Mouse (Mus musculus): ENCODE results near the gene Ndel1. TPM values are rescaled to one million over a fixed set of nuclear protein-coding genes. Genes with fewer than 3 reads are reported as not detected.
"Not testable (repeated sequence)": the region's sequence is repeated elsewhere in the genome, so short reads cannot be mapped to it uniquely, and the experiment has no call there.

Gene Ndel1
- polyA plus RNA-seq, 1 experiment from 2014 or later, result 68.5 TPM

DNA sequence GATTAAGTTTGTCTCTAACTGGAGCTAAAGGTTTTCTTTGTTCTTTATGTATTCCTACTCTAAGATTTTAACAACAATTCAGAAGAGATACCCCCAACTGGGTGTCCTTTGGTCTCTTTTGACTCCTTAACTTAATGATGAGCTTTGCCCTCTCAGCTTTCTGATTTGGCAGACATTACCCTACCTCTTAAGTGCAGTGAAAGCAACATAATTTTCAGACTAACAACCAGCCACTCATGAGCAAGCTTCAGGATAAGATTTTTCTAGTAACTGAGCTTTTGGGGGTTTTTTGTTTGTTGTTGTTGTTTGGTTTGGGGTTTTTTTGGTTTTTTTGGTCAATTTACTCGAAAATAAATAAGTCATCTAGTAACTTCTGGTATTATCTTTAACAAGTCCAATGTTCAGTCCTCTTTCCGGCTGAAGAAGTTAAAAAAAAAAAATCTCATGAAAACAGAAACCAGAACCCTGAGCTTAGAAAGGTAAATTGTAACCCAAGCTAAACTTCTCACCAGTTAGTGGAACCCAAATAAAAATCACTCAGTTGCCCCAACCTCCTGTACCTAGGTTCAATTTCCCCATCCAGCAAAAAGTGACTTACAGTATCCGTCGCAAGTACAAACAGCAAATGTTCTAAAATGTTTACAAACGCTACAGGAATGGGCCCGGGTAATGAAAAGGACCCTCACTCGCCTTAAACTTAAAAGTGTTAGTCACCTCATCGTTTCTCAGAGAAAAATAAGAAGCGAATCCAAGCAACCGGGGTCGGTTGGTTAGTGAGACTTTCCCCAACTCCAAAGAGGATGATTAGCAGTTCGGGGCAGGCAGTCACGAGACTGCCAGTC lies 19.8 kb downstream of the Ndel1 start:
- no peaks in the 10 kb centered on the region for H3K9me3 ChIP-seq (ENCODE audit: control insufficient read depth, low read depth, low read length)
- peak overlapping the region; percentile 56 for H3K4me2 ChIP-seq (replicated peaks; ENCODE audit: low read depth, low read length)
- ATAC-seq (ENCODE audit: insufficient number of reproducible peaks, insufficient read depth, low FRiP score, low read depth), result no peak
- H3K4me1 ChIP-seq (ENCODE audit: control insufficient read depth, insufficient read depth, low read length), result peaks cover 18% of the 10 kb centered on the region
- no peaks in the 10 kb centered on the region for H3K36me3 ChIP-seq (ENCODE audit: control insufficient read depth, insufficient read depth, low read length)
- H3K9ac ChIP-seq (replicated peaks; ENCODE audit: low read depth, low read length), result peak overlapping the region; percentile 89
- 2% methylated on average over 13 of the region's 13 CpGs for WGBS
- H3K27ac ChIP-seq (ENCODE audit: low read length), result peak overlapping the region; percentile 99
- H3K4me3 ChIP-seq (ENCODE audit: low read depth, low read length), result peak overlapping the region; percentile 97
- no peaks in the 10 kb centered on the region for H3K27me3 ChIP-seq (ENCODE audit: control insufficient read depth, insufficient read depth, low read length)

DNA sequence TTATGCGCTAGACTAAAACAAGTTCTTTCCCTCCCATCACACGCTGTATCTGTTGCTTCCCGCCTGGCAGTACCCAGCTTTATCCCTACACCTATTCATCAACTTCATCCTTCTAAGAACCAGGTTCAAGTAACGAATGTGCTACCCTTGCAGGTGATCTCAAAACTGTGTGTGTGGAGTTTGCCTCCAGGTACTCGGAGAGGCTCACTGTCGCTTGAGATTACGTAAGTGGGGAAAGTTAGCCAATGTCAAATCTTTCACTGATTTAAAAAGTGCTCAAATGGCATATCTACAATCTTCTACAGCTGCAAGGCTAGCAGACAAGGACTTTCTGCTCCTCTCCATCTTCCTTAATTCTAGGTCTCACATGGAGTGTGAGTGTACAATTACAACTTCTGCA lies 20.8 kb downstream of the Ndel1 start:
- Histone ChIP-seq H3K9ac (replicated peaks; ENCODE audit: low read depth, low read length) (no peak overlapping the region), H3K27ac (ENCODE audit: low read length) (no peak overlapping the region), H3K4me2 (replicated peaks; ENCODE audit: low read depth, low read length) (peak overlapping the region; percentile 56; the same call in 1 of the 2 replicates), H3K9me3 (ENCODE audit: control insufficient read depth, low read depth, low read length) (no peaks in the 10 kb centered on the region), H3K36me3 (ENCODE audit: control insufficient read depth, insufficient read depth, low read length) (no peaks in the 10 kb centered on the region), H3K4me3 (ENCODE audit: low read depth, low read length) (0 out of 2 replicates have a peak overlapping the region, but pooled peaks have one; percentile 2), H3K27me3 (ENCODE audit: control insufficient read depth, insufficient read depth, low read length) (no peaks in the 10 kb centered on the region), H3K4me1 (ENCODE audit: control insufficient read depth, insufficient read depth, low read length) (peaks cover 18% of the 10 kb centered on the region)
- no peak for ATAC-seq (ENCODE audit: insufficient number of reproducible peaks, insufficient read depth, low FRiP score, low read depth)
- 71% methylated on average over 7 of the region's 7 CpGs for WGBS

DNA sequence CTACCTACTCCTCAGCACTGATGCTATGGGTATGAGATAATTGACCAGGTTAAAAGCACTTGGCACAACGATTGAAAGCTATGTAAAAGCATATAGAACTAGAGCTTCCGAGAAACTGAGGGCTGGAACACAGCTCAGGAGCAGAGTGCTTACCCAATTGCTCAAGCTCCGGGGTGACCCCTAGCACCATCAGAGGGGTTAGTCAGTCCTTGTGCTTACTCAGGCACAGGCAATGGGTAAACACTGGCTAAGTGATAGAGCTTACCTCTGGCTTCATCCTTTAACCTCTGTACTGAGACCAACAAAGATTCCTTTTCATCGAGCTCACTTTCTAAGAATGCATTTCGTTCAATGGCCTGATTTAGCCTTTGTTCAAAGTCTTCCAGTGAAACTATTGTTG lies 32.1 kb downstream of the Ndel1 start:
- H3K27me3 ChIP-seq (ENCODE audit: control insufficient read depth, insufficient read depth, low read length), result no peaks in the 10 kb centered on the region
- no peaks in the 10 kb centered on the region for H3K4me1 ChIP-seq (ENCODE audit: control insufficient read depth, insufficient read depth, low read length)
- 69% methylated on average over 5 of the region's 5 CpGs for WGBS
- H3K36me3 ChIP-seq (ENCODE audit: control insufficient read depth, insufficient read depth, low read length), result peaks cover 47% of the 10 kb centered on the region
- no peak overlapping the region for H3K9ac ChIP-seq (replicated peaks; ENCODE audit: low read depth, low read length)
- no peak overlapping the region for H3K4me2 ChIP-seq (replicated peaks; ENCODE audit: low read depth, low read length)
- ATAC-seq (ENCODE audit: insufficient number of reproducible peaks, insufficient read depth, low FRiP score, low read depth), result no peak
- H3K27ac ChIP-seq (ENCODE audit: low read length), result no peak overlapping the region
- no peak overlapping the region for H3K4me3 ChIP-seq (ENCODE audit: low read depth, low read length)
- no peaks in the 10 kb centered on the region for H3K9me3 ChIP-seq (ENCODE audit: control insufficient read depth, low read depth, low read length)

DNA sequence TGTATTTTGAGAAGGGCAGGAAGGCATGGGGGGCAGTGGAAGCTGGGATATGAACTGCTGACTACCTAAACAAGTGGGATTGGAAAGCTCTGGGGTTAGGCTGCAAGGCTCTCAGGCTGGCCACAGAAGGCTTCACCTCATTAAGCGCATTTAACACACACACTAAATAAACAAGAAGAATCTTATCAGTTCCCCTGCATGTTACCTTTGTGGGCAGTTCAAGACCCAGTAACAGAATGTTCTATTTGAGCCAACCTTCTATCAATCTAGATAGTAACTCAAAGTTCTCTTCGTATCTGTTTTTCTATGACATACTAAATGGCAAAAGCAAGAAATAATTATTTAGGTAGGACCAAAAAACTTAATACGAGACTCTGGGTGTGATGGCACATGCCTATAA lies 36.6 kb downstream of the Ndel1 start:
- Histone ChIP-seq H3K4me3 (ENCODE audit: low read depth, low read length) (no peak overlapping the region), H3K4me1 (ENCODE audit: control insufficient read depth, insufficient read depth, low read length) (no peaks in the 10 kb centered on the region), H3K27ac (ENCODE audit: low read length) (no peak overlapping the region), H3K9ac (replicated peaks; ENCODE audit: low read depth, low read length) (no peak overlapping the region), H3K36me3 (ENCODE audit: control insufficient read depth, insufficient read depth, low read length) (peaks cover 59% of the 10 kb centered on the region), H3K4me2 (replicated peaks; ENCODE audit: low read depth, low read length) (no peak overlapping the region), H3K27me3 (ENCODE audit: control insufficient read depth, insufficient read depth, low read length) (no peaks in the 10 kb centered on the region), H3K9me3 (ENCODE audit: control insufficient read depth, low read depth, low read length) (no peaks in the 10 kb centered on the region)
- ATAC-seq (ENCODE audit: insufficient number of reproducible peaks, insufficient read depth, low FRiP score, low read depth), result no peak
- WGBS, result 86% methylated on average over 3 of the region's 3 CpGs

DNA sequence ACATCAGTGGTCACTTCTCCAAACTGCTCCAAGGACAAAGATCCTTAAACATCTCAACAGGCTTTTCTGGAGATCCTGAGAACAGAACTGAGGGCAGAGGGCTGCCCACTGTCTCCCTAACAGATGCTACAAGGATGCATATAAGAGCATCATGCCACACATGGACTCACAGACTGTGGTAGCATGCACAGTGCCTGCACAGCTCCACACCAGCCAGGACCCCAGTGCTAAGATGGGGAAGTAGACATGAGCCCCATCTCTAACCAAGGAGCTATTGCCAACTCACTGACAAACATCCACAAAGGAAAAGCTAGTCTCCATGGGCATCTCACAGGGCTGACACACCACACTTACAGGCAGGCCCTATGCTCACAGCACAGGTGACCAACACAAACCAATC lies 38.1 kb downstream of the Ndel1 start:
- Histone ChIP-seq H3K27me3 (ENCODE audit: control insufficient read depth, insufficient read depth, low read length) (no peaks in the 10 kb centered on the region), H3K27ac (ENCODE audit: low read length) (no peak overlapping the region), H3K4me3 (ENCODE audit: low read depth, low read length) (no peak overlapping the region), H3K4me1 (ENCODE audit: control insufficient read depth, insufficient read depth, low read length) (no peaks in the 10 kb centered on the region), H3K4me2 (replicated peaks; ENCODE audit: low read depth, low read length) (no peak overlapping the region), H3K9ac (replicated peaks; ENCODE audit: low read depth, low read length) (no peak overlapping the region), H3K36me3 (ENCODE audit: control insufficient read depth, insufficient read depth, low read length) (peaks cover 62% of the 10 kb centered on the region), H3K9me3 (ENCODE audit: control insufficient read depth, low read depth, low read length) (no peaks in the 10 kb centered on the region)
- no peak for ATAC-seq (ENCODE audit: insufficient number of reproducible peaks, insufficient read depth, low FRiP score, low read depth)

DNA sequence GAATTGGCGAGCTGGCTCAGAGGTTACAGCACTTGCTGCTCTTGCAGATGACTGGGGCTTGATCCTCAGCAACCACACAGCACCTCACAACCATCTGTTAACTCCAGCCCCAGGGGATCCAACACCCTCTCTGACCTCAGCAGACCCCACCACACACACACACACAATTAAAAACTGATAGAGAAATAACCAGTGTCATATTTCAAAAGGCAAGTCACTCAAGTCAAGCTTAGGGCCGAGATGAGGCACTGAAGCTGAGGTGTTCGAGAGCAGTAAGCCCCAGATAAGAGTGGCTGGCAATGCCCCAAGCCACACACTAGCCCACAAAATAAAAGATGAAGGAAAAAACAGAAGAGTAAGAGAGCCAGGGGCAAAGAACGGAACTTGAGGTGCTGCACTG lies 38.9 kb downstream of the Ndel1 start:
- Histone ChIP-seq H3K4me1 (ENCODE audit: control insufficient read depth, insufficient read depth, low read length) (no peaks in the 10 kb centered on the region), H3K27ac (ENCODE audit: low read length) (no peak overlapping the region), H3K36me3 (ENCODE audit: control insufficient read depth, insufficient read depth, low read length) (peaks cover 64% of the 10 kb centered on the region), H3K9ac (replicated peaks; ENCODE audit: low read depth, low read length) (no peak overlapping the region), H3K9me3 (ENCODE audit: control insufficient read depth, low read depth, low read length) (no peaks in the 10 kb centered on the region), H3K4me2 (replicated peaks; ENCODE audit: low read depth, low read length) (no peak overlapping the region), H3K4me3 (ENCODE audit: low read depth, low read length) (no peak overlapping the region), H3K27me3 (ENCODE audit: control insufficient read depth, insufficient read depth, low read length) (no peaks in the 10 kb centered on the region)
- WGBS, result 49% methylated on average over 4 of the region's 4 CpGs
- ATAC-seq (ENCODE audit: insufficient number of reproducible peaks, insufficient read depth, low FRiP score, low read depth), result no peak

DNA sequence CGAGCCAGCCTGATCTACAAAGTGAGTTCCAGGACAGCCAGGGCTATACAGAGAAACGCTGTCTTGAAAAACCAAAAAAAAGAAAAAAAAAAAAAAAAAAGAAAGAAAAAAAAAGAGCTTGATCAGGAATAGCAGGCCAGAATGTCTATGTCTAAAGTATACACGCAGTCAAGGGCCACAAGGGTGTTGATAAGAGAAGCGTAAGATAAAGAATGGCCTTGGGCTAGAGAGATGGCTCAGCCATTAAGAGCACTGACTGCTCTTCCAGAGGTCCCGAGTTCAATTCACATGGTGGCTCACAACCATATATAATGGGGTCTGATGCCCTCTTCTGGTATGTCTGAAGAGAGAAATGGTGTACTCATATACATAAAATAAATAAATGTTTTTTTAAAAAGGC lies 40.1 kb downstream of the Ndel1 start:
- not testable (repeated sequence) for H3K4me1 ChIP-seq (ENCODE audit: control insufficient read depth, insufficient read depth, low read length); H3K27ac ChIP-seq (ENCODE audit: low read length); H3K9me3 ChIP-seq (ENCODE audit: control insufficient read depth, low read depth, low read length); H3K4me2 ChIP-seq (replicated peaks; ENCODE audit: low read depth, low read length); H3K9ac ChIP-seq (replicated peaks; ENCODE audit: low read depth, low read length); H3K27me3 ChIP-seq (ENCODE audit: control insufficient read depth, insufficient read depth, low read length); H3K4me3 ChIP-seq (ENCODE audit: low read depth, low read length); ATAC-seq (ENCODE audit: insufficient number of reproducible peaks, insufficient read depth, low FRiP score, low read depth)
- 92% methylated on average over 5 of the region's 5 CpGs for WGBS
- H3K36me3 ChIP-seq (ENCODE audit: control insufficient read depth, insufficient read depth, low read length), result peaks cover 73% of the 10 kb centered on the region

DNA sequence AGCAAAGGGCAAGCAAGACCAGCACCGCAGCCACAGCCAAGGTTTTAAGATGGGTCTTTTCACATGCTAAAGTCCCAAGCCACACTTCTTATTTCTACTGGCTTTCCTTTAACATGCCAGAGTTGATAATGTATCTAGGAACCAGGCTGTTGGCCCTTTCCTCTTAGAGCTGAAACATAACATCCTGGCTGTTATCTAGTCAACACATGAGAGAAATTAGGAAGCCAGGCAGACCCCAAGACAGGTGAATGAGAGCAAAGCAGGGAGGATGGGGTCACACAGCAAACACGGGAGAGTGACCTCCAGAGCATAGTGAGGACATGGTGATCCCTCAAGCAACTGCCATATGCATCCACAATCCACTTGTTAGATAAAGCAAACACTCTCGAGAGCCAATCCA lies 44.9 kb downstream of the Ndel1 start:
- WGBS, result 75% methylated on average over 3 of the region's 3 CpGs

DNA sequence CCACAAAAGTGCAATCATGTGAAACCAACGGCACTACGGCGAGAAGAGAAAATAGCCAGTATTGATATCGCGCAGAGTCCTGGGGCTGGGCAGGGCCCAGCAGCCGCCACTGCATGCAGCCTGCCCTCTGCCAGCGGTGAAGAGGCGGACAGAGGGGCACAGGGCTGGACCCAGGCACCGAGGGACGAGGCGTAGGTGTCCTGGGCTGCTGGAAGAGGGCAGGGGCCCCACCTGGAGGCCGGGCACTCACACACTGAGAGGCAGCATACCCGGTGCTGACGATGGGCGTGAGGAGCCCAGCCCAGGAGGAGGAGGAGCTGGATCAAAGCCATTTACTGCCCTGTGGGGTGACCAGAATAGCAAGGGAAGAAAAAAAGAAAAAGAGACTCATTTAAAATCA lies 49.3 kb downstream of the Ndel1 start:
- Histone ChIP-seq H3K4me3 (ENCODE audit: low read depth, low read length) (no peak overlapping the region), H3K9me3 (ENCODE audit: control insufficient read depth, low read depth, low read length) (no peaks in the 10 kb centered on the region), H3K9ac (replicated peaks; ENCODE audit: low read depth, low read length) (no peak overlapping the region), H3K36me3 (ENCODE audit: control insufficient read depth, insufficient read depth, low read length) (peaks cover 55% of the 10 kb centered on the region), H3K4me2 (replicated peaks; ENCODE audit: low read depth, low read length) (no peak overlapping the region), H3K4me1 (ENCODE audit: control insufficient read depth, insufficient read depth, low read length) (no peaks in the 10 kb centered on the region), H3K27me3 (ENCODE audit: control insufficient read depth, insufficient read depth, low read length) (no peaks in the 10 kb centered on the region), H3K27ac (ENCODE audit: low read length) (no peak overlapping the region)
- no peak for ATAC-seq (ENCODE audit: insufficient number of reproducible peaks, insufficient read depth, low FRiP score, low read depth)
- 87% methylated on average over 15 of the region's 15 CpGs for WGBS

More for the DNA sequence above, 44.9 kb downstream of the Ndel1 start:
- H3K27me3 ChIP-seq (ENCODE audit: control insufficient read depth, insufficient read depth, low read length), result no peaks in the 10 kb centered on the region
- H3K4me1 ChIP-seq (ENCODE audit: control insufficient read depth, insufficient read depth, low read length), result no peaks in the 10 kb centered on the region
- no peak overlapping the region for H3K4me3 ChIP-seq (ENCODE audit: low read depth, low read length)
- H3K9ac ChIP-seq (replicated peaks; ENCODE audit: low read depth, low read length), result no peak overlapping the region
- H3K4me2 ChIP-seq (replicated peaks; ENCODE audit: low read depth, low read length), result no peak overlapping the region
- ATAC-seq (ENCODE audit: insufficient number of reproducible peaks, insufficient read depth, low FRiP score, low read depth), result no peak
- peaks cover 54% of the 10 kb centered on the region for H3K36me3 ChIP-seq (ENCODE audit: control insufficient read depth, insufficient read depth, low read length)
- no peaks in the 10 kb centered on the region for H3K9me3 ChIP-seq (ENCODE audit: control insufficient read depth, low read depth, low read length)
- no peak overlapping the region for H3K27ac ChIP-seq (ENCODE audit: low read length)
